Mouse (Mus musculus) adrenal gland, adult 8-10 months (tissue): Measurements from ENCODE around the gene Cxxc4. TPM values are rescaled to one million over a fixed set of nuclear protein-coding genes. Genes with fewer than 3 reads are reported as not detected.
"Not testable (repeated sequence)": the region's sequence is repeated elsewhere in the genome, so short reads cannot be mapped to it uniquely, and the experiment has no call there.

Experiments used
- DNase-seq: peaks from one replicate; pipeline ENCODE4 v3.0.0; 2022
- total RNA-seq, 4 experiments: library from RNA; stranded (reverse); gene quantifications; 2 replicates each; pipeline ENCODE4 v1.2.4; 2022

The Cxxc4 gene
- total RNA-seq, result 1 to 10 TPM; 4.8 to 9.0 (median 7.5) TPM

DNA sequence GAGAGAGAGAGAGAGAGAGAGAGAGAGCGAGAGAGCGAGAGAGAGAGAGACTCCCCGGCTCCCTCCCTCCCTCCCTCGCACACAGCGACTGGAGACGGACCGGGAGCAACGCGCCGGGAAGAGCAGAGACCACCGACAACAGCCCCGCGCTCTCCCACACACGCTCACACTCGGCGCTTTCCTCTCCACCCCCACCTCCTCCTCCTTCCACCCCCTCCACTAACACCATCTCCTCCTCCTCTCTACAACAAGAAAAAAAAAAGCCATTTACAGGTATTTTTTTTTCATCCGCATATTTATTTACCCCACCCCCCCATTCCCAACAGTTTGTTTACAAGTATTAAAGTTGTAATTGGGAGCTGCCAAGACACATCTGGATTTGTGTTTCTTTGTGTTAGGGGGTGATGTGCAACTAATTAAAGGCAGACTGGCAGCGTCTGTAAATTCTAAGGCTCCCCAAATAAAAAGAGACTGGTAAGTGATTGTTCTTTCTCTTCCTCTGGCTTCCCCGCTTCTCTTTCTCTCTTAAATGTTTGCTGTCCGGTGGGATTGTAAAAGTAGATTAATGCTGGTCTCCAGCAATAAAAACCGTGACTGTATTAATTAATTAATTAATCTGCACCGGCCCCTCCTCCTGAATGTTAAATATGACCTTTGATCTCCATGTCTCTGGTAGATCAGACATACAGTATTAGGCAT is at the start of gene Cxxc4:
TSS of gene Cxxc4 (plus strand) at position 71 of the 699 bp plus-strand sequence.
- no peak for DNase-seq

DNA sequence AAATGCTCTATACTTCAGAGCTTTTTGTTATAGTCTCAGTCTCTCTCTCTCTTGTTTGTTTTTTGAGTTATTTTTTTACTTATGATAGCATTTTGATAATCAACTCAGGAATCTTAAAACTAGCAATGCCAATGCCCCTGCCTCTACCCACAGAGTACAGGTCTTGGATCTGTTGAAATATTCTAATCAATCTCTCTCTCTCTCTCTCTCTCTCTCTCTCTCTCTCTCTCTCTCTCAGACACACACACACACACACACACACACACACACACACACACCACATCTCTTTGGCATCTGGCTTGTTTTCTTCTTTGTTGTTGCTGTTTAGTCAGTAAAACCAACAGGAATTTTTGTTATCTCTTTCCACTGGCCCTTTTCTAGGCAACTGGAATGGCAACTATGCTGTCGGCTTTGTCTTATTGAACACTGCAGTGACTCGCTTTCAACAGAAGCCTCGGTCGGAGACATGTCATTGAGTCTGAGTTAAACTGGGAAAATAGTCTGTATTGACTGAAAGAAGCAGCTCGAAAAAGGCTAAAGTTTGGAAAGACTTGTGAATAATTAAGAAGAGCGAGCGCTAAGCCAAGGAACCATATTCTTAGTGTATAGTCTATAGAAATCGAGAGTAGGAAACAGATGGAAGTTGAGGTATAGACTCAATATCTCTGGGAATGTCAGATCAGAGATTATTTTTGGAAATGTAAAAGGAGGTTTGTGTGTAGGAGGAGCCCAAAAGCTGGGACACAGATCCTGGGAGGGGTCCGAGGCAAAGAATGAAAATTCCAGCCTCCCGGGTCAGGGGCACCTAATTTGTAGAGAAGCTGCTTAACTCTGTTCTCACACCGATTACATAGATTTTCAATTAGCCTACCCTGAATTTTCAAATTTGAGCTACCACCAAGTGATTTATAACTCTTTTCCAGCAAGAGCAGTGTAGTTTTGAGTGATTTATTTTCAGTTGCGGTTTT is 47.0 kb upstream of the Cxxc4 start:
- no peak for DNase-seq

DNA sequence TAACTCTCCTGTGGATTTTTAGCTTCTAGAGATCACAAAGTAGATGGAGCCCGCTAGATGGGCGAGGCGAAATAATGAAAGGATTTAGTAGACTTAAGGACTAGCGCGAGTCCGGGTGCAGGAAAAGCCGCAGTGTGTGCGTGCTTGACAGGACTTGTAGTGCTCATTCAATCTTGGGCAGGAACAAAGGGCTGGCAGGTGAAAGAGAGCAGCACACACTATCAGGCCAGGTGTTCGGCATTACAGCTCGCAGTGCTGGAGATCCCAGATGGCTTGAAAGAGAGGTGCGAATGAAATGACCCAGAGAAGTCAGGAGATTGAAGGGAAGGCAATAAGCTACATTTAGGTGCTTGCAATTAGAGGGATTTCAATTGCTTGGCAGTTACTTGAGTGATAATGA is 46.2 kb upstream of the Cxxc4 start:
- DNase-seq, result no peak

DNA sequence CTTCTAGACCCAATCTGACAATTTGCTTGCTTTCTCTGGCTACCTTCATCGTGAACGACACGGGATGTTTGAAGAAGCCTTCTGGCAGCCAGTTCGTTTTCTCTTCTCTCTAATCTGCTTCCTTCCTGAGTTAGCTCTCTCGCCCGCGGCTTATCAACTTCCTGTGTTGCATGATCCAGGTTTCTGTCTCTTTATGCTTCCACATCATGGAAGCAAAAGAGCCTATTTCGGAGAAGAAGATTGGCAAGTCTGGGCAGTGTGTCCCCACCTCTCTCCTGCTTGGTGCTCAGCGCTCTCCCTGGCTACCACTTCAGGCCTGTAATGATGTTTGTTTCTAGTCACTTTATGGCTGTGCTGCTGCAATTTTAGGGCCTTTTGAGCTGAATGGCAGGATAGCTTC is 36.4 kb upstream of the Cxxc4 start:
- no peak for DNase-seq

DNA sequence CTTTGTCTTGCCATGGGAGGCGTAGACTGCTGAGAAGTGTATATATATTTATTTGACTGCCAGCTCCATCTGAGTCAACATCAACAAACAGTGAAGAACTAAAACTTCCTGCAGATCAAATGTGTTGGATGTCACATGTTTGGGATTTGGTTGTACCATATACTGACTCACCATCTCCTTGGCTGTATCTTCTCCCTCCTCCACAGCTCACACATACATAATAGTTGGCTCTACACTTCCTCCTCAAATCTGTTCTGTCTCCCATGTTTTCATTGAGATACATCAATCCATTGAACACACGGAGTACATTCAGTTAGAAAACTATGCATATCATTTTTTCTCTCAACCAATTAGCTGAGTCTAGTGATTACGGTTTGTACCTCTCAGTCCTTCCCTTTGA is 29.7 kb upstream of the Cxxc4 start:
- no peak for DNase-seq

DNA sequence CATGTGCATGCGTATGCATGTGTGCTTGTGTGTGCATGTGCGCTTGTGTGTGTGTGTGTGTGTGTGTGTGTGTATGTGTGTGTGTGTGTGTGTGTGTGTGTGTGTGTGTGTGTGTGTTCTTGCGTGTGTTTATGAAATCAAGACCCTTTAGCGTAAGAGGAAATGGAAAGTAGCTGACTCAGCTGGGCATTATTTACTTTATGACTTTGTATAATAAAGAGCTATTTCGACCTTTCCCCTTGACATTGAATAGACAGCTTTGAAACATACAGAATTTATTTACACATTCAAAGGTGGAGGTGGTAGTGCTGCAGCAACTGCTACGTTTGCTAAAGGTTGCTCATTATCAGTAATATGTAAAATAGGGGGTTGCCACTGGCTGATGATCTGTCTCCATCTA is 25.3 kb upstream of the Cxxc4 start:
- no peak for DNase-seq

DNA sequence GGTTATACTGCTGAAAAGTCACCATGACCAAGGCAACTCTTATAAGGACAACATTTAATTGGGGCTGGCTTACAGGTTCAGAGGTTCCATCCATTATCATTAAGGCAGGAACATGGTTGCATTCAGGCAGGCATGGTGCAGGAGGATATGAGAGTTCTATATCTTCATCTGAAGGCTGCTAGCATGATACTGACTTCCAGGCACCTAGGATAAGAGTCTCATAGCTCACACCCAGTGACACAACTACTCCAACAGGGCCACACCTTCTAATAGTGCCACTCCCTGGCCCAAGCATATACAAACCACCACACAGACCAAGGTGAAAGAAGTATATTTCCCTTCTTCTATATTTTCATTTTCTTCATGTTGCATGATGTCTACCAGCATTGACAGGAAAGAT is 16.4 kb upstream of the Cxxc4 start:
- DNase-seq, result not testable (repeated sequence)

DNA sequence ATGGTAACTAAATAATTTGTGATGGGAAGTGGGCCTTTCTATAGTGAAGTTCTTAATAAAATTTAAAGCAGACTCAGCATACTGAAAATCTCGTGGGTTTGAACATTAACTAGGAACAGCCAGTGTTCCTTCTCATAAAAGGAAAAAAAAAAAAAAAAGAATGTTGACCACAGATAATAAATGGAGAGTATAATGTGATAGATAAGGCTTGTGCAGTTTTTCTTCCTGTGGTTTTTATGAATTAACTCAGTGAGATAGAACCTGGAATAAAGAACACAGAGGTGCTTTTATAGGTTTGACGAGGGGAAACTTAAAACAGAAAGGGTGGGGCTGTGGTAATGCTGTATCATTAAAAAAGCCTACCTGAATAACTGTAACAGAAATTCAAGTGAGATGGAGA is 15.3 kb upstream of the Cxxc4 start:
- DNase-seq, result no peak

DNA sequence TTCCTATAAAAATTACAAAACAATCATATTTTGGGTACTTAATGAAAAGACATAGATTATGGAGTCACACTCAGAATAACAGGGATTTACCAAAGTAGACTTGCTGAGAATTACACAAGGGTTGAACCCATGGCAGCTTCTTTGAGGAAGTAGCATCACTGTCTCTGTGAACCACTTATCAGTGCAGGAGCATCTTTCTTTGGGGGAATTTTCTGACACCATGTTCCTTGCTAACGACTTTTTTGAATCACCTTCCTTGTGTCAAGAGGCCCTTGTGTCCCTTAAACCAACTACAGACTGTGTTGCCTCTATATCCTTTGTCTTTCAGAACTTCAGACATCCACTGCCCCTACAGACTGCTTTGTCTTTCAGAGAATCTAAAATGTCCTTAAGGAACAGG is 13.7 kb upstream of the Cxxc4 start:
- DNase-seq, result no peak

DNA sequence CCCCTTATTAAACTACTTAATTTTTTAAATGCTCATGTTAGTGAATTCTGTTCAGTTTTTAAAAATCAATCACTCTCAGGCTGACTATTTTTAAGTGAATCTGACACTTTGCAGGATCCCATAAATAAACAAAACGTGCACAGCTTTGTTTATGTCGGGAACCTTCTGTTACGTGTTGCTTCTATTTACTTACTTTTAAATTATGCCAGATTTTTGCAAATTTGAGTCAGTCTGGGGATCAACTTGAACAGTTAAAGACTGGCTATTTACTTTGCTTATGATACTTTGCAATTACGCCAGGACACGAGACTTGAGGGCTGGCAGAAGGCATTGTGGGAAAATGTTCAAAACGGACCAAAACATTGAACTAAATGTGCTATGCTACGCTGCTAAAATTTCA is 12.3 kb upstream of the Cxxc4 start:
- no peak for DNase-seq

DNA sequence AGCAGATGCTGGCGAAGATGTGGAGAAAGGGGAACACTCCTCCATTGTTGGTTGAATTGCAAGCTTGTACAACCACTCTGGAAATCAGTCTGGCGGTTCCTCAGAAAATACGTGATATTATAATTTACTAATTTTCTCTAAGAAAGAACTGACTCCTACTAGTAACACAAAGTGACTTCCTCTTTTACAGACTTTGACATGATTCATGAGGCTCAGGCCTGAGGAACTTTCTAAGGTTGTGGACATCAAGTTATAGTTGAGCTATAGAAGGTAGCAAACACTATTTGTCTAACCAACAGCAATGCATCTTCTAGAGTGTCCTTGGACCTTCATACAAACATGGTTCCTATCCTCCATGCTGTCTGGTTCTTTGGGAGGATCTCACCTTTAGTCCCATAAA is 10.4 kb upstream of the Cxxc4 start:
- DNase-seq, result no peak

DNA sequence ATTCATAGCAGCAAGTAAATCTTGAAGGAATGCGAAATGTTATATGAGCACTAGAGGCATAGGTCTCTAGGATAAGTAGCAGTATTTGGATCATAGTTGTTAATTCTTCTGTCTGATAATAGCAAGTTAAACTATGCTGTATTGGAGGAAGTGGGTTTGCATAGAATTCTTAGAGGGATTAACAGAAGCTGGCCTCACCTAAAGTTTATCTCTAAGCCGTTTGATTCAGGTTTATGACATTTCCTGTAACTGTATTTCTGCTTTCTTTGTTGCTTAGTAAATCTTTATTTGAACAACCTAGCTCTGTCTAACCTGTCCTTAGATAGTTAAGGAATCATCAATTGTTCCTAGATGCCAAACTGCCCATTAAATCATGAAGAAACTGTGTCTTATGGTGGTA is 3.5 kb upstream of the Cxxc4 start:
- no peak for DNase-seq

DNA sequence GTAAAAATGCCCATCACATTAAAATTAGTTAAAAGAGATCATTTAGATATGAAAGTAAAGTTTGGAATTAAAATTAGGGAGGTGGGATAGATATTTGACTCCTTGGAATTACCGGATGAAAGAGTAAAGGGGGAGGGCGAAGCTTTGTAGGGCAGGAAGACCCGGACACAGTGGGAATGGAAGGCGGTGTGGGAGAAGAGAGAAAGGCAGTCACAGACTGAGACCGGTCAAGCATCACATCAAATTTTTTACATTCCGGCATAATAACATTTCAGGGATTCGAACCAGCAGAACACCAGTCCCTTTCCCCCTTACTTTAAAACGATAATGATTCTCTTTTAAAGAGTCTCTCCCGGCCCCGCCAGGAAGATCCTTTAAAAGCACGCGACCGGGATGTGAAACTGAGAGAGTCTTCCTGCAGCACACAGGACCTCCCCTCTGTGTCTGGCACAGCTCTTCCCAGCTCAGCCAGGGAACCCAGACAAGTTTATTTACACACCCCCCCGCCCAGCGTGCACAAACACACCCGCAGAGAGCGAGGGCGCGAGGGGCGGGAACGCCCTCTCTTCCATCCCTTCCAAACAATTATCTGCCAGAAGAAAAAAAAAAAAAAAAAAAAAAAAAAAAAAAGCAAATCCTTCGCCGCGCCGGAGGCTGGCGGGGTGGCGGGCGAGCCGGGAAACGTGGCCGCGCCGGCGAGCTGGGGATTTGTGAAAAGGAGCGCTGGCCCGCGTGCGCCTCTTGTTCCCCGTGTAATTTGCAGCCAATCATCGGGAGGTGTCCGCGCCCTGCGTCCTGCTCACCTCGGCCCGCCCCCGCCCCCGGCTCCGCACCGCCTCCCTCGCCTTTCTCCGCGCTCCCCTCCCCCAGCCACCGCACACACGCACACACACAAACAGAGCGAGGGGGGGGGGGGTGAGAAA is 532 bp upstream of the Cxxc4 start:
- peak; percentile 66 for DNase-seq

DNA sequence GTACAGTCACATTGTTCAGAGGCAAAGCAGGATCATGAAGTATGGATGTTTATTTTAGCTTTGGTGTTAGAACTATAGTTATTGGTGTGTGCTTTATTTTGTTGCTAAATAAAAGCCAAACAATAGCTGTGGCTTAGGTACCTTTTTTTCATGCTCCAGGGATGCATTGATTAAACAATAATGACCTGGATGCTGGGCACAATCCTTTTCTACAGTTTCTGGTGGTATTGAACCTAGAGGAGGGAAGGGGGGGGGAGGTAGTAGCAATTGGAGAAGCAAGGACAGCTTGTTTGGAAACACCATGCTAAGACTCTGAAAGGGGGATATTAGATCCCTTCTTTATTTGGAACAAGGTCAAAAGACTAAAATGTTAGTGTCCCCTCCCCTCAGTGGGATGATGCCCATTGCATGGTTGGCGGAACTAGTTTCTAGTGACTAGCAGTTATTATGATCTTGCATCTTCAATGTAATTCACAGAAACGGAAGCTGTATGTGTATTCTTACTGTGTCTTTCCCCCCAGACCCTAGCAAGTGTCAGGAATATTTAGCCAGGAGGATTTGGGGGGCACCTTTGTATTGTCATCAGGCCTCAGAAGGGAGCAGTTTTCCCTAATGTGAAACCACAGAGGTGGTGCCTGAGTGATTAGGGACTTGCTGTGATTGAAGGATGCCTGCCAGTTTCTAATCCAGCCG is 975 bp downstream of the Cxxc4 start:
- DNase-seq, result no peak

DNA sequence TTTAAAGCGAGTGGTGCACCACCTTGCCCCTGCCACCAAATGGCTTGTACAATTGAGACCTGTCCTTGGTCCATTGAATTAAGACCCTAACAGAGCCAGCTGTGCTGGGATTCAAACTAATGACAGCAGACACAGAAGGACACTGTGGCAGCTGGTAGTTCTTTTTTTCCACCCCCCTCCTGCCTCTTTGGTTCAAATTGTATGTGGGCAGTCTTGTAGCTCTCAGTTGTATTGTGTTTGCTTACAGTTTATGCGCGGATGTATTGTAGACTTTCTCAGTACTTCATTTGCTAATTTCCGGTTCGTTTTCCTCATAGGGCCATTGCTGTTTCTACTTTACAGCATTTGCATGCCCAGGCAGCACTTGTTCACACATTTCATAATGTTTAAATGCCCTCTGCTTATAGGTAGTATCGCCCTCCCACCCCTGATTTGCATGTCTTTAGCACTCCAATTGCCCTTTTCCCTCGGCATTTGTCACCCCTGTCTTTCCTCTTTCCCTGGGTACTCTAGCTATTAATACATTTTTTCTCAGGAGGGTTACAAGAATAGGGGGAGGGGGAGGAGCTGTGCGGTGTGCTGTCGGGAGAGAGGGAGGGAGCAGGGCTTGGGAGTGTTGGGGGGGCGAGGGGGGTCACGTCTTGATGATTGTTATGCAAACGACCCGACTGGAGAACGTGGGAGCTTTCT is 2.5 kb downstream of the Cxxc4 start:
- no peak for DNase-seq

DNA sequence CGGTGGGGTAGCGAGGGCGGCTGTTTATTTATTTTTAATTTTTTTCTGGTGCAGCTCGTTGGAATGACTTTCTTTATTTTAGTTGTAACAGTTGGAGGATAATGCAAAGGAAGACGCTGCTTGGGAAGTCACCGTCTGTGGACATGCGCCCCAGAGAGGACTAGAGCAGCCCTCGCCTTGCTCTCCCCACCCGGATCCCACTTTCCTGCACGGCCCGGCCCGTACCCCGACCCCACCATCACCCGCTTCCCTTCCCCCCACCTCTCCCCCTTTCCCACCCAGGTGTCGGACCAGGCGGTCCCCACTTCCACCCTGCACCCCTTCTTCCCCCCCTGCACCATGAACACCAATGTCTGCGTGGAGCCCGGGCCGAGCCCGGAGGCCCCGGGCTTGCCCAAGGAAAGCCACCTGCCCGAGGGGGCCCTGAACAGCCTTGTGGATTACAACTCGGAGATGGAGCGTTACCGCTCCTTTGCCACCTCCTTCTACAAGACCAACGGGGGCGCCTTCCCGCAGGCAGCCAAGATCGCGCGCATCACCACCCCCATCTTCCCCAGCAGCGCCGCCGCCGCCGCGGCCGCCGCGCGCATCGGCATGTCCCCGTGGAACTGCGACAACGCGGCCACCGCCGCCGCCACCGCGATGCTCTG is 3.2 kb downstream of the Cxxc4 start:
- DNase-seq, result peak; percentile 52

DNA sequence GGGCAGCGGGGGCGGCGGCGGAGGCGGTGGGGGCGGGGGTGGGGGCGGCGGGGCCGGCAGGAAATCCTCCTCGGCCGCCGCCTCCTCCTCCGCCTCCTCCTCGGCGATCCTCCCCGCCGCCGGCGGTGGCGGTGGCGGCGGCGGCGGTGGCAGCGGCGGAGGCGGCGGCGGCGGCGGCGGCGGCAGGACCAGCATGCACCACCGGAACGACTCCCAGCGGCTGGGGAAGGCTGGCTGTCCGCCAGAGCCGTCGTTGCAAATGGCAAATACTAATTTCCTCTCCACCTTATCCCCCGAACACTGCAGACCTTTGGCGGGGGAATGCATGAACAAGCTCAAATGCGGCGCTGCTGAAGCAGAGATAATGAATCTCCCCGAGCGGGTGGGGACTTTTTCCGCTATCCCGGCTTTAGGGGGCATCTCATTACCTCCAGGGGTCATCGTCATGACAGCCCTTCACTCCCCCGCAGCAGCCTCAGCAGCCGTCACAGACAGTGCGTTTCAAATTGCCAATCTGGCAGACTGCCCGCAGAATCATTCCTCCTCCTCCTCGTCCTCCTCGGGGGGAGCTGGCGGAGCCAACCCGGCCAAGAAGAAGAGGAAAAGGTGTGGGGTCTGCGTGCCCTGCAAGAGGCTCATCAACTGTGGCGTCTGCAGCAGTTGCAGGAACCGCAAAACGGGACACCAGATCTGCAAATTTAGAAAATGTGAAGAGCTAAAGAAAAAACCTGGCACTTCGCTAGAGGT is 3.9 kb downstream of the Cxxc4 start:
- DNase-seq, result peak; percentile 71

DNA sequence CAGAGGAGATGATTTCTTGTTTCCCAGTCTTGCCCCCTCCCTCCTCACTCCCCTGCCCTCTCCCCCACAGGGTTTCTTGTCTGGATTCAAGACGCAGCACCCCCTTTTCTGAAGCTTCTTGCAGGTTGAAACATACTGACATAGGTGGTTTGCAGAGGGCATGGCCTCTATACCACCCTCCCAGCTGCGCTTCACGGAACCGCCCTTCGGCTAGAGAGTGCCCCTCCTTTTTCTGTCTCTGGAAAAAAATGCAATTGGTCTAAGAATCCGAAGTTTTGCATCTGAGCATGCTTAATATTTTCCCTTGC is 4.4 kb downstream of the Cxxc4 start:
- no peak for DNase-seq

DNA sequence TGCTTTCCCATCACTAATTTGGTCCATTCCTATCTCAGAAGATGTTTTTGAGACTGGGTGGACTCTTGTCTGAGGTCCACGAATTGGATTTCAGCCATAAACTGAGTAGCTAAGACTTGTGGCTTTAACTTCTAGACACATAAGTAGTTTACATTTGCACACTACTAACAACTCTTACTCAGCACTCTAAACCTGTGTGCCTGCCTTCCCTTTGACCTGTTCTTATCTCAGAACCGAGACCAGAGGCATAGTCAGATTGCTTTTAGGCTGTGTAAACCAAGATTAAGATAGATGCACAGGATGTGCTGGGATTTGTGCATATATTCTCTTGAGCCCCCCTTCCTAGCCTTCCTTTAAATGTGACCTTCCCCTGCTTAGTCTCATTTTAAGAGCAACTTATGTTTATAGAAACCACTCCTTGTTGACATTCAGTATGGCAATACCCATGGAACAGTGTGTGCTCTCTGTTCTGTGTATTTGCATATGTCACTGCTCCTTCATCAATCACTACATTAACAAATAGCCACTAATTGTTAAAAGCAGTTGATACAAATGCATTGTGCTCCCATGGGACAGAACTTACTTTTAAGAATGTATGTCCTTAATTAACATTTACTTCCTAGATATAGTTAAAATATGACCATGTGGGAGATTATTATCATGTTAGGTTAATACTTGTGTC is 7.0 kb downstream of the Cxxc4 start:
- DNase-seq, result no peak

DNA sequence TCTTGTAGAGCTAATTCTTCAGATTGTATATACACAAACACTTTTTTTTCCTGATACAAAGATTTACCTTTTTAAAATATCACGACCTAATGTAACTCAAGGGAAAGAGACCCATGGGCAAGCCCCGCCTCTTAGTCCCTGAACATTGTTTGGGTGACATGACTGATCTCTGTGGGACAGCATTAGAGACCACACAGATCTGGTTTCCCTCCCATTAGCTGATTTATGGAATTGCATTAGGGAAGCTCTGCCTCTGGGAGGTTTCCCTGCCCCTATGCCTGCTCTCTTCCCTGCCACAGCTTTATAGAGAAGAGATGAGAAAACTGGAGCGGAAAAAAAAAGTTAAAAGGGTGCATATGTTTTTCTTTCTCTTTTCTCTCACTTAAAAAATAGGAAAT is 7.6 kb downstream of the Cxxc4 start:
- DNase-seq, result no peak
